Mouse (Mus musculus): ENCODE measurements around the gene Mpzl1. TPM values are rescaled to one million over a fixed set of nuclear protein-coding genes. Genes with fewer than 3 reads are reported as not detected.

Mpzl1 gene
- polyA plus RNA-seq, 1 experiment from 2014 or later = 140 TPM

DNA sequence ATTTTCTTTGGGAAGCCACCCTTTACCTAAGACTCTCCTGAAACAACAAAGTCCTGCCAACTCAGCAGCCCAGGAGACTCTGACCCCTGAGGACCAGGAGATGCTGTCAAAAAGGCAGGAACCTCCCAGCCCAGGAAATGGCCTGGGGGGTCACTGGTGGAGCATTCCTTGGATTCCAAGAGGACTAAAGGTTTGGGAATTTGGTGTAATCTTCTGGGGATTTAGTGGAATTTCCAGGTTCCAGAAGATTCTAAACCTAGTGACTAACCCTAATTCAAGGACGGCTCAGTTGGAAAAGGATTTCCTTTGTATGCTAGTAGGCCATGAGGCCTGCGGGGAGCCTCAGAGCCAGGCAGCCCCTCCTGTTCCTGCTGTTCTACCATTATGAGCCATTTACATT, 18.2 kb upstream of the Mpzl1 start:
- ATAC-seq (ENCODE audit: low FRiP score) = no peak
- WGBS = 71% methylated on average over 2 of the region's 2 CpGs

DNA sequence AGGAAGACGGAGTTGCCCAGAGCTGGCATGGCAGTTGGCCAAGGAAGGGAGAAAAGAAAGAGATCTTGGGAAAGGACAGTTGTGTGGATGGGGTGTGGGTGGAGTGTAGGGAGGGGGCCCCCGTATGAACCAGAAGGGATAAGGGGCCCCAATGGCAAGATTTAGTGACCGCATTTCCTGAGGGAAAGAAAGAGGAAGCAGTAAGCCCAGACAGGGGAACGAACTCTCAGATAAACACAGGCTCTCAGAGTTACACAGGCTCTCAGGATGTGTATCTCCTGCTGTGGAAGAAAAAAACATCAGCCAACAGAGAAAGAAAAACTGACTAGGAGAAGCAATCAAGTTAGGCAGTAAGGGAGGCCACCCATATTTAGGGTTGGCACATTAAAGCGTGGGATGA, 16.8 kb upstream of the Mpzl1 start:
- no peak for ATAC-seq (ENCODE audit: low FRiP score)
- Histone ChIP-seq H3K36me3 (no peaks in the 10 kb centered on the region), H3K4me3 (no peak overlapping the region), H3K9me3 (replicated peaks) (no peaks in the 10 kb centered on the region), H3K27ac (no peak overlapping the region), H3K9ac (no peak overlapping the region), H3K4me2 (replicated peaks) (no peak overlapping the region), H3K4me1 (no peaks in the 10 kb centered on the region), H3K27me3 (no peaks in the 10 kb centered on the region)
- 67% methylated on average over 5 of the region's 5 CpGs for whole genome bisulfite sequencing

More for the DNA sequence above, 18.2 kb upstream of the Mpzl1 start:
- Histone ChIP-seq H3K27ac (no peak overlapping the region), H3K27me3 (no peaks in the 10 kb centered on the region), H3K4me1 (no peaks in the 10 kb centered on the region), H3K36me3 (no peaks in the 10 kb centered on the region), H3K9me3 (replicated peaks) (no peaks in the 10 kb centered on the region), H3K4me3 (no peak overlapping the region), H3K4me2 (replicated peaks) (no peak overlapping the region), H3K9ac (no peak overlapping the region)

DNA sequence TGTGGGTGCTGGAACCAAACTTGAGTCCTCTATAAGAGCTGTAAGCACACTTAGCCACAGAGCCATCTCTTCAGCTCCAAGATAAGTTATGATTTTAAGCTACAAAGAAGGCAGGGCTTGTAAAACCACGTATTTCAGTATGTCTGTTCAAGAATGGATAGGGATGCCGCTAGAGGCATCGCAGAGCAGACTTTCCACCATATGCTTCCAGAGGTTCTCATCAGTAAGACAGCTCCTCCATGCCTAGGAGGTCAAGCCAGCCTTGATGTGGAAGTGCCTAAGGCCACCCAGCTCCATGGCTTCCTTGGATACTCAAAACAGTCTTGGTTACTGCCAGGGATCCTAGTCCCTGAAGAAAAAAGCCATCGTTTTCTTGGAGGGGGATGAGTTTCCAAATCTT, 10.8 kb upstream of the Mpzl1 start:
- 79% methylated on average over 4 of the region's 4 CpGs for WGBS
- no peaks in the 10 kb centered on the region for H3K36me3 ChIP-seq
- H3K27ac ChIP-seq = no peak overlapping the region
- H3K27me3 ChIP-seq = no peaks in the 10 kb centered on the region
- H3K9ac ChIP-seq = no peak overlapping the region
- H3K4me3 ChIP-seq = no peak overlapping the region
- ATAC-seq (ENCODE audit: low FRiP score) = no peak
- no peaks in the 10 kb centered on the region for H3K4me1 ChIP-seq
- H3K9me3 ChIP-seq (replicated peaks) = no peaks in the 10 kb centered on the region
- no peak overlapping the region for H3K4me2 ChIP-seq (replicated peaks)

DNA sequence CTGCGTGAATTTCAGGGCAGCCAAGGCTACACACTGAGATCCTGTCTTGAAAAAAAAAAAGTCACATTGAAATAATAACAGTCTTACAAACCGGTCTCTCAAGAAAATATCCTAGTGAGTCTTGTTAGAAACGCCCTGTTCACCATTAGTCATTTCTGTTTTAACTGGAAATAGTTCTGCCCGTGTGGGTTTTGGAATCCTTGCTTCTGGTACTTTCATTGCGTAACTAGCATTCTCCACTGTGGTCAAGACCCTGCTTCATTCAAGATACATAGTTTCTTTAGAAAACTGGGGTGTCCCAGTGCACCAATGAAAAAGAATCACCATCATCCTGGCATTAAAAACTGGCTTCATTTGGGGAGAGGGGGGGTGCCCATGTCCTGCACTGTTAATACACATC, 9.4 kb upstream of the Mpzl1 start:
- Histone ChIP-seq H3K4me3 (no peak overlapping the region), H3K36me3 (no peaks in the 10 kb centered on the region), H3K9ac (no peak overlapping the region), H3K27me3 (no peaks in the 10 kb centered on the region), H3K4me2 (replicated peaks) (no peak overlapping the region), H3K4me1 (no peaks in the 10 kb centered on the region), H3K27ac (no peak overlapping the region), H3K9me3 (replicated peaks) (no peaks in the 10 kb centered on the region)
- 80% methylated on average over 5 of the region's 5 CpGs for WGBS
- no peak for ATAC-seq (ENCODE audit: low FRiP score)

DNA sequence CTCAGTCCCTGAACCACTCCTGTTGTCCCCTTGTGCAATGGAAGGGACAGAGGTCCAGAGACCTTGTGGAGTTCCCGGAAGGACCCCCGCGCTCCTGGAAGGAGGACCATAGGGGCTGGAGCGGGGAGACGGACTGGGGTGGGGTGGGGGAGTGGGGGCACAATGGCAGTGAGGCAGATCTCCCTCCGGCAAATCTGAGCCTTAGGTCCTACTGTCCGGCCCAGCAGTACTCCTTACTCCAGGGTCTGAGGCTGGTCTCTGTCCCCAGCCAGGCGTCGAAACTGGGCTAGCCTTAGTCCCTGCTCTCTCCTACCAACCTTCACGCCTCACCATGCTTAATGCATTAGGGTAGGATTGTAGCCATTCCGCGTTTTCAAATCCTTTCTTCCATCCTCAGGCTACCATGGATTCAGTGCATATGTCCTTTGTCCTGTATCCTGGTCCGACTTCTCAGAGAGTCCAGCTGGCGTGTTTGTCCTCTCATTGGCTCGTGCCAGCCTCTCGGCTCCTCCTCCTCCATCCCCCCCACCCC, 8.5 kb upstream of the Mpzl1 start:
- Histone ChIP-seq H3K4me3 (peak overlapping the region; percentile 70), H3K9ac (peak overlapping the region; percentile 87), H3K4me2 (replicated peaks) (peak overlapping the region; percentile 61), H3K27ac (peak overlapping the region; percentile 90), H3K36me3 (no peaks in the 10 kb centered on the region), H3K4me1 (no peaks in the 10 kb centered on the region), H3K9me3 (replicated peaks) (no peaks in the 10 kb centered on the region), H3K27me3 (no peaks in the 10 kb centered on the region)
- peak; percentile 90 for ATAC-seq (ENCODE audit: low FRiP score)
- under 1% methylated on average over 16 of the region's 16 CpGs for WGBS

DNA sequence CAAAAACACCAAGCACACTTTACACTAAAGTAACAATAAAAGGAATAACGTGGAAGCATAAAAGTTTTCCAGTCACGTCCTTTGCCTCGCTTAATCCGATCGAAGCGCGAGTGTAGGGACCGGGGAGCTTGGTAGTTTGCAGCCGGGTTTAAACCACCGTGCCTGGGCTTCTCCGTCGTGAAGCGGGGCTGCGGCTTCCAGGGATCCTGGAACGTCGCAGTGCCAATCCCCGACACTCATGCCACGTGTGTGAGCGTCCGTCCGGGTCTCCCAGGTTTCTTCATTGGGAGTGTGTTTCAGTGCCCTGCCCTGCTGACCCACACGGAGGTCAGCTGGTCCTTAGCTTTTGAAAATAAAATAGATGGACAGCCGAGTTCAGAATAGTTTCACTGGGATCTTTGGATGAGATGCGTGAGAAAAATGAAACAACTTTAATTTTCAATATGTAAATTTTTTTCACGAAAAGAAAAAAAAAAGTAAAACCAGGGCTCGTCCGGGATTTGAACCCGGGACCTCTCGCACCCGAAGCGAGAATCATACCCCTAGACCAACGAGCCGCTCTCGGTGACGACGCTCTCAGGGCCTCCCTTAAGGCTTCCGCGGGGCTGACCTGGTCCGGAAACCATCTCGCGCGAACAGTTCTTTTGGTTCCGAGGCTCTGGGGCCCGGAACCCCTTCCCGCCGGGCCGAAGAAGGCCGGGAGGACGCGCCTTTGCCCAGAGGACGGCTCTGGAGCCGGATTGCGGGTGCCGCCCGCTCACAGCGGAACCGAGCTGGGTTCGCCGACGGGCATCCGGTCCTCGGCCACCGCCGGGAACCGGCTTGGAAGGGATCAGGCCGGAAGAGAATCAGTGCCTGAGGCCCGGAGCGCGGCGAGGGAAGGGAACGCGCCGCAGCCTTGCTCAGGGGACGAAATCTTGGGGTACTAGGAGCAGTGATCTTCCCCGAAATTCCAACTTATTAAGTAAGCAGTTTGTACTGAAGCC, 7.7 kb upstream of the Mpzl1 start:
- H3K9ac ChIP-seq = peak overlapping the region; percentile 87
- no peaks in the 10 kb centered on the region for H3K27me3 ChIP-seq
- under 1% methylated on average over 75 of the region's 75 CpGs for WGBS
- peak; percentile 83 for ATAC-seq (ENCODE audit: low FRiP score)
- peak overlapping the region; percentile 70 for H3K4me3 ChIP-seq
- H3K27ac ChIP-seq = peak overlapping the region; percentile 90
- no peaks in the 10 kb centered on the region for H3K9me3 ChIP-seq (replicated peaks)
- no peaks in the 10 kb centered on the region for H3K4me1 ChIP-seq
- no peaks in the 10 kb centered on the region for H3K36me3 ChIP-seq
- H3K4me2 ChIP-seq (replicated peaks) = peak overlapping the region; percentile 61

DNA sequence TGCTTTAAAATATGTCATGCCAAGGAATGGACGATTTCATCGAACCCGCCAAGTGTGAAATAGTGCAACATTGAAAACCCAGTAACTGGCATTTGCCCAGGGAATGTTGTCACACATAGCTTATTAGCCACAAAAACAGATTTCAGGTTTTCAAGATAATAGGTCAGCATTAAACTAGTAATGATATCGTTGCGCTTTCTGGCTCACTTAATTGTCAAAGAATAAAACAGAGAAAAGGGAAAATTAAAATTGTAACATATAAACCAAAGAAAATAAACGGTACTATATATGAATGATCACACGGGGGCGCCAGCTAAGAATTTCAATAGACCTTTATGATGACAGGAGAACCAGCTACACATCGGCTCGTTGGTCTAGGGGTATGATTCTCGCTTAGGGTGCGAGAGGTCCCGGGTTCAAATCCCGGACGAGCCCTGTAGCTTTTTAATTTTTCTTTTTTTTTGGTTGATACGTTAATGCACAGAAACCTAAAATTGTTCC, 7.0 kb upstream of the Mpzl1 start:
- H3K9ac ChIP-seq = no peak overlapping the region

DNA sequence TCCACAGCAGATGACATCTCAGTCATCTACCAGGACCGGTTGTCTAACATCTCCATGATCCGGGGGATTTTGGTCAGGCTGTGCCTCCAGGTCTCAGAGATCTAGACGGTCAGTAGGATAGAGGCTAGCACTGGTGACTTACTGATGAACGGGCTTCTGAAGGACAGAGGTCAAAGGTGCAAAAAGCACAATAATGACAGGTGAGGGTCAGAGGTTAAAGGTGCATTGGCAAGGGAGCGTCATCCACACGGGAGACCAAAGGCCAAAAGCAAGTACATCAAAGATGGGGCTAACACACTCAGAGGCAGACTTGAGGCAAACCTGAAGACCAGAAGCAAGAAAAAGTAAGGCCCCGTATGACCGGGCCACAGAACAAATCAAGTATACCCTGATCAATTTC, 2.0 kb upstream of the Mpzl1 start:
- no peak overlapping the region for H3K27ac ChIP-seq
- no peak overlapping the region for H3K9ac ChIP-seq
- H3K36me3 ChIP-seq = no peaks in the 10 kb centered on the region
- H3K4me1 ChIP-seq = peaks cover 17% of the 10 kb centered on the region
- WGBS = 70% methylated on average over 8 of the region's 8 CpGs
- H3K4me3 ChIP-seq = no peak overlapping the region
- no peaks in the 10 kb centered on the region for H3K27me3 ChIP-seq
- no peaks in the 10 kb centered on the region for H3K9me3 ChIP-seq (replicated peaks)
- no peak overlapping the region for H3K4me2 ChIP-seq (replicated peaks)
- no peak for ATAC-seq (ENCODE audit: low FRiP score)

More for the DNA sequence above, 7.0 kb upstream of the Mpzl1 start:
- Histone ChIP-seq H3K27me3 (no peaks in the 10 kb centered on the region), H3K27ac (no peak overlapping the region), H3K9me3 (replicated peaks) (no peaks in the 10 kb centered on the region), H3K4me1 (no peaks in the 10 kb centered on the region), H3K4me2 (replicated peaks) (peak overlapping the region; percentile 61), H3K4me3 (peak overlapping the region; percentile 70), H3K36me3 (no peaks in the 10 kb centered on the region)
- WGBS = 6% methylated on average over 16 of the region's 16 CpGs
- peak; percentile 32; the same call in 1 of the 2 replicates for ATAC-seq (ENCODE audit: low FRiP score)

DNA sequence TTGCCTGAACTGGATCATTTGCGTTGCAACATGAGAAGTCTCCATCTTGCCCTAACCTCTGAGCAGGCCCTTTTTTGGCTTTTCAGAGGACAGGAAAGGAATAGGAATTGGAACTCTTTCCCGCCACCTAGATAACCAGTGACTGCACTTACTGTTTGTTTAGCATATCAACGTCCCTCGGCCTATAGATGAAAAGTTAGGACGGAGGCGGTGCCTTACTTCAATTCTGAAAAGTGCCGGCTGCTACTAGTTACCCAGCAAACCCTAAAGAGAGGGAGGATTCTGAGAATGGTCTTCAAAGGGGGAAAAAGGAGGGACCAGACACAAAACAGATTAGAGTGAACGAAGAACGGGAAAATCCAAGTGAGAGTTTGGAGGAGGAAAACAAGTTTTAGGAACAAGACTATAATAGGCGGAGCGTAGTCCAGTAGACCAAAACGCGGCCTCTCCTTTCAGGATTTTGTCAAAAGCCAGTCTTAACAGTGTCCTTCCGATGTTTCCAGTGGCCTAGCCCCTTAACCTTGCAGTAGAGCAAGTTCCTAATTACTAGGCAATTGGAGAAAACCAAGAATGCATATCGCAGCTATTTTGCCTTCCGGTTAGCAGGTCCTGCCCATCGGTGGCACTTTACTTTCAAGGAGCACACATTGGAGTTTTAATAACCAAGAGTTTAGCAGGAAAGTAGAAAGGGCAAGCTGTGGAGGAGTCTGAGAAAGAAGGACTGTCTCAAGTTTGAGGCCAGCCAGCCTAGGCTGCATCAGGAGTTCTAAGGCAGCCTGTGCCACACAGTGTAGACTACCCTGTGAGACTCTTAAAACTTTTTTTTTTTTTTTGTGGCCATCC, 938 bp upstream of the Mpzl1 start:
- H3K4me1 ChIP-seq = peaks cover 20% of the 10 kb centered on the region
- peak overlapping the region; percentile 56 for H3K9ac ChIP-seq
- H3K27ac ChIP-seq = peak overlapping the region; percentile 74; the same call in 1 of the 2 replicates
- H3K27me3 ChIP-seq = no peaks in the 10 kb centered on the region
- no peak; the same call in 1 of the 2 replicates for ATAC-seq (ENCODE audit: low FRiP score)
- H3K36me3 ChIP-seq = no peaks in the 10 kb centered on the region
- H3K9me3 ChIP-seq (replicated peaks) = no peaks in the 10 kb centered on the region
- H3K4me3 ChIP-seq = peak overlapping the region; percentile 81
- WGBS = 24% methylated on average over 17 of the region's 17 CpGs
- peak overlapping the region; percentile 62 for H3K4me2 ChIP-seq (replicated peaks)

DNA sequence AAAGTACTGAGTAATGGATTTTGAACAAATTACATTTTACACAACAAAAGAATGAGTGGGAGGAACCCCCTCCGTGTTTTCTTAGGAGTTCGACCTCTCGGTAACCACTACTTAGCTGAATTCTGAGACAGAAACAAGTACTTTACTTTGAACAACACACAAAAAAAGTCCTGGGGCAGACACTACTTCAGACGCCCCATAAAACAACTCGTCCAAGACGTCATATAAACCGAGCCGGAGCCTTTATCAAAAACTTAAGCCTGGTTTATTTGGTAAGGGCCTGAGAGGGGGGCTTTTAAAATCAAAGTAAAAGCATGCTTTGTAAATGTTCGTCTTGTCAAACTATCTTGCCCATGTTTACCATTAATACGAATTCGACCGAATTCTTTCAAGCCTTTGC, 993 bp downstream of the Mpzl1 start:
- H3K36me3 ChIP-seq = no peaks in the 10 kb centered on the region
- no peaks in the 10 kb centered on the region for H3K9me3 ChIP-seq (replicated peaks)
- peak overlapping the region; percentile 62 for H3K4me2 ChIP-seq (replicated peaks)
- ATAC-seq (ENCODE audit: low FRiP score) = no peak
- no peaks in the 10 kb centered on the region for H3K27me3 ChIP-seq
- H3K9ac ChIP-seq = peak overlapping the region; percentile 92
- peak overlapping the region; percentile 94; the same call in 1 of the 2 replicates for H3K27ac ChIP-seq
- whole genome bisulfite sequencing = 3% methylated on average over 12 of the region's 12 CpGs
- H3K4me1 ChIP-seq = peaks cover 31% of the 10 kb centered on the region
- peak overlapping the region; percentile 81 for H3K4me3 ChIP-seq

DNA sequence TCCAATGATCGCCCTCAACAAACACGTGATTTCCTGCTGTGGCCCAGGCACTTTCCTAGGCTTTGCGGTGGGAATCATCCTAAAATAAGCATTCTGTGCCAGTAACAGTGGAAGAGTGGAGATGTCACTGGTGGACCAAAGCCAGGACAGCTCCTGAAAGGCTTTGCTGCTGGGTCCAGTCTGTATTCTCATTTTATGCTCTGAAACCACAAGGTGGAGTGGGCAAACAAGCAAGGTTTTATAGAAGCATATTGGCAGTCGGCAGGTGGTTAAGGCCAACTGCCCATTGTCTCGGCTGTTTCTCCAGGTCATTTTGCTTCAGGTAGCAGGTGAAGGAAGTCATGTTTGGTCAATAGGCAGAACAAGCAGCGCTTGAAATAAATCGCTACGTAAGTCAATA, 3.2 kb downstream of the Mpzl1 start:
- WGBS = 89% methylated on average over 8 of the region's 8 CpGs
- H3K4me2 ChIP-seq (replicated peaks) = no peak overlapping the region

DNA sequence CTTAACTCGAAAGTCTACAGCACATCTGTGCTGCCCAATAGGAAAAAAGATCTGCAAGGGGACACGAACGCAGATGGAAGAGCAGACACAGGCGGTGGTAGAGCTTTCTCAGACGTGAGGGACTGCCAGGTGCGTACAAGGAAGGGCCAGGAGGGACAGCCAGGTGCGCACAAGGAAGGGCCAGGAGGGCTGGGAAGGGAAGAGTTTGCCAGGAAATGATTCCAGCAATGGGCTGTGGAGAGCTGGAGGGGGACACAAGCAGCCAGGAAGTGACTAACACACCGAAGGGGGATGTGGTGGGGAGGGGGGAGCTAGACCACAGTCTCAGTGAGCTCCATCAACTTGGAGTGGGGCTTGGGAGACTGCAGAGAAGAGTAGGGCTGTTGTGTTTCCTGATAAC, 4.4 kb downstream of the Mpzl1 start:
- H3K4me3 ChIP-seq = no peak overlapping the region
- no peak for ATAC-seq (ENCODE audit: low FRiP score)
- H3K4me1 ChIP-seq = peaks cover 26% of the 10 kb centered on the region
- no peaks in the 10 kb centered on the region for H3K36me3 ChIP-seq
- H3K27me3 ChIP-seq = no peaks in the 10 kb centered on the region
- no peaks in the 10 kb centered on the region for H3K9me3 ChIP-seq (replicated peaks)
- no peak overlapping the region; the same call in 1 of the 2 replicates for H3K4me2 ChIP-seq (replicated peaks)
- H3K9ac ChIP-seq = 0 out of 2 replicates have a peak overlapping the region, but pooled peaks have one; percentile 18
- 29% methylated on average over 8 of the region's 8 CpGs for WGBS
- no peak overlapping the region for H3K27ac ChIP-seq

More for the DNA sequence above, 3.2 kb downstream of the Mpzl1 start:
- no peak for ATAC-seq (ENCODE audit: low FRiP score)
- no peak overlapping the region for H3K4me3 ChIP-seq
- no peaks in the 10 kb centered on the region for H3K9me3 ChIP-seq (replicated peaks)
- H3K9ac ChIP-seq = no peak overlapping the region
- no peaks in the 10 kb centered on the region for H3K36me3 ChIP-seq
- peaks cover 32% of the 10 kb centered on the region for H3K4me1 ChIP-seq
- no peak overlapping the region for H3K27ac ChIP-seq
- no peaks in the 10 kb centered on the region for H3K27me3 ChIP-seq

Data from hindbrain, embryonic 12.5 days (tissue).